Mouse (Mus musculus): ENCODE results near the gene Gpatch4.

Gpatch4 gene

GRCm38 (mm10) chr3:88030608-88031395 is 12.1 kb upstream of the Gpatch4 start:
- DNase-seq (ENCODE audit: low read depth): peak; percentile 67

DNA sequence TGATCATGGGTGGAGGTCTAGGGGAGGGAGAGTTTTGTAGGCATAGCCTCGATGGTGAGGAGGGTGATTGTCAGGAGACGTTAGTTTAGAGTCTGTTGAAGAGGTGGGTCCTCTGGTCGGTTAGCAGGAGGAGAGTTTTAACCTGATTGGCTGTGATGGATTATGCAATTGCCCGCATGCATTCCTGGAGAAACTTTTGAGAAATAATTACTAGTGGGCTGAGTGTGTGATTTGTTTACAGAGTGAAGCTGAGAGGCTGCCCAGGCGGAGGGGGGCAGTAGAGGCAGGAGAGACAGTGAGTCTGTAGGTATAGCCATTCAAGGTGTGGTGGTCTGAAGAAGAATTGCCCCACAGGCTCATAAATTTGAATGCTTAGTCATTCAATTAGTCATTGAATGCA is 9.4 kb upstream of the Gpatch4 start:
- no peak for DNase-seq (ENCODE audit: low read depth)

DNA sequence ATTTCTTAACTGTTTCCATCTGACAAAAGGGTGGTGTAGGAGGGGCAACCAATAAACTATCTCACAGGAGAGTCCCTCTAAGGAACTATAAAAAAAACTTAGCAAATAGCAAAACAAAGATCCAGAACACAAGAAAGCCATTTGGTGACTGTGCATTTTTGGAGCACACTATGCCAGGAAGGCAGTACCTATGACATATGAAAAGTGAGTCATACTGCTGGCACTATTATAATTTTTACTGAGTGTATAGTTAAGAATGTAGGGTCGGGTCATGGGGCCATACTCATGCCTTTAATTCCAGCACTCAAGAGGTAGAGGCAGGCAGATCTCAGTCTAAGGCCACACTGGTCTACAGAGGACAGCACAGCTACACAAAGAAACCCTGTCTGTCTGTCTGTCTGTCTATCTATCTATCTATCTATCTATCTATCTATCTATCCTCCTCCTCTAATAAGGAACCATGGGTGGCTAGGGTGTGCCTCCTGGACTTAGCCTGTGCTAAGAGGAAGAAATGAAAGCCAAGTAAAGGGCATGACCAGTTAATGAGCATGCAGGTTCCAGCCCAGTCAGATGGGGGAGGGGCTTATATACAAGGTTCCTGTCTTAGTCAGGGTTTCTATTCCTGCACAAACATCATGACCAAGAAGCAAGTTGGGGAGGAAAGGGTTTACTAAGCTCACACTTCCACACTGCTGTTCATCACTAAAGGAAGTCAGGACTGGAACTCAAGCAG is 7.2 kb upstream of the Gpatch4 start:
- peak; percentile 53 for DNase-seq (ENCODE audit: low read depth)

DNA sequence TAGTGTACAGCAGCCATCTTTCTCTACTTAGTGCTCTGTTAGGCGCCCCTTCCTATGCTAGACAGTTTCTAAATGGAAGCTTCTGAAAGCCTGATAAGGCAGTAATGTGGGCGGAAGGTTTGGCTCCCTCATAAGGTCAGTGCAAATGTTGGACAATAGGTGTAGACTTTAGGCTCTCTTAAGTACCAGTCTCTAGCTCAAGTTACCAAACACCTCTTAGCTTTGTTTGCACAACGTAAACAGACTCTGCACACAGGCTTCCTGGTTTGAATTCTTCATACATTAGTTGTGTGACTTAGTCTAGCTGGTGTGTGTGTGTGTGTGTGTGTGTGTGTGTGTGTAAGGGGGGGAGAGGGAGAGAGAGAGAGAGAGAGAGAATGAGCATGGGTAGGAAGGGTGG is 6.6 kb downstream of the Gpatch4 start:
- DNase-seq (ENCODE audit: low read depth): no peak

- DNase-seq (ENCODE audit: low read depth): peak; percentile 6
These were observed 14.1 kb downstream of the Gpatch4 start for GRCm38 (mm10) chr3:88057030-88057429.

- DNase-seq (ENCODE audit: low read depth): peak; percentile 91
These were observed 15.2 kb downstream of the Gpatch4 start, which contains the start of gene Naxe for GRCm38 (mm10) chr3:88057902-88058696. TSS of gene Naxe (minus strand) at chr3:88058495.

GRCm38 (mm10) chr3:88068386-88068785 is 25.5 kb downstream of the Gpatch4 start:
- DNase-seq (ENCODE audit: low read depth): peak; percentile 56

DNA sequence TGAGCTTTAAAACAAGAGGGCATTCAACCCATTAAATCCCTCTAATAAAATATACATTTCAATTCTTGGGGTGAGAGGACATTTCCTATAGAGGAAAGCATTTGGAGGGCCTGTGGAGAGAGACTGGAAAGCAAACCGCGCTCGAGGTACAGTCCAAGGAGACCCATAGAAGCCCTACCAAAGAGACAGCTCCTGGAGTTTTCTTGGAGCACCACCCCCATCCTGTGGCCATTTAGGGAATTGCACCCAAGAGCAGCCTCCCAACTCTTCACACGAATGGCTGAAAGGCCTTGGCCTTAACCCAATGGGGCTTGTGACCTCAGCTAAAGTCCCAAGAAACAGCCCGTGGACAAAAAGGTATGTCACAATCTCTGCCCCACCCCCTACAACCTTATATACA is 28.9 kb downstream of the Gpatch4 start:
- DNase-seq (ENCODE audit: low read depth): peak; percentile 81

- no peak for DNase-seq (ENCODE audit: low read depth)
These were observed 30.7 kb downstream of the Gpatch4 start for GRCm38 (mm10) chr3:88073631-88074030.

GRCm38 (mm10) chr3:88074351-88074750 is 31.4 kb downstream of the Gpatch4 start:
- DNase-seq (ENCODE audit: low read depth): no peak

DNA sequence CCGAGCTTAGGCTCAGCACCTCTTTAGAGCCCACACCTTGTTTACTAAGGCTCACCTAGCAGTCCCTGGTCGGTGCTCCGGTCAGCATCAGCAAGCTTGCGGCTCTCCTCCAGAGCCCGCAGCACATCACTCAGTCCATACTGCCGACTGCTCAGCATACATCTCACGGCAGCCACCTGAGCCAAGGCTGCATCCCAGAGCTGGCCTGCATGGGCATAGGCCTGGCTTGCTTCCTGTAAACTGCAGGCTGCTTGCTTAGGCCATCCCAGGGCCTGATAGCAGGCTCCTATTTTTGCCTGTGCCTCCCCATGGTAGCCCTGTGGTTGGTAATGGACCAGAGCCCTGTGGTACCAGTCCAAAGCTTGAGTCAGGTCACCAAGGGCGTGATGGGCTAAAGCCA is 31.9 kb downstream of the Gpatch4 start:
- DNase-seq (ENCODE audit: low read depth): no peak

DNA sequence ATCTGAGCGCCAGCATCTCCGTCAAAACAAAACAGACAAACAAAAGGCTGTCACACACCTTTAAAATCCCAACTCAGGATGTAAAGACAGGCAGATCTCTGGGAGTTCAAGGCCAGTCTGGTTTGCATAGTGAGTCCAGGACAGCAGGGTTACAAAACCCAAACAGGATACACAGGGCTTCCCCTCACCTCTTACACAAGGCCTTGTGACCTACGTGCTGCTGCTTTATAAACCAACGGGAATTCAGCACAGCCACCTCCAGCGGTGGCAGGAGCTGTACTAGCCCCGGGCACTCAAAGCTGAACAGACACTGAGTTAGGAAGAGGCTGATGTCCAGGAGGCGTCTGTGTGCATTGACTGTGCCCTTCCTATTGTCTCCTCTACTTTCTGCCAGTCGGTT is 34.5 kb downstream of the Gpatch4 start:
- peak; percentile 85 for DNase-seq (ENCODE audit: low read depth)

- DNase-seq (ENCODE audit: low read depth): no peak
These were observed 35.3 kb downstream of the Gpatch4 start, which contains the start of gene Ttc24 for GRCm38 (mm10) chr3:88078204-88078603. TSS of gene Ttc24 (minus strand) at chr3:88078304.

GRCm38 (mm10) chr3:88081345-88082223 is 38.7 kb downstream of the Gpatch4 start, which contains the start of gene Iqgap3:
TSS of gene Iqgap3 (plus strand) at chr3:88081971.
- DNase-seq (ENCODE audit: low read depth): peak; percentile 87

DNA sequence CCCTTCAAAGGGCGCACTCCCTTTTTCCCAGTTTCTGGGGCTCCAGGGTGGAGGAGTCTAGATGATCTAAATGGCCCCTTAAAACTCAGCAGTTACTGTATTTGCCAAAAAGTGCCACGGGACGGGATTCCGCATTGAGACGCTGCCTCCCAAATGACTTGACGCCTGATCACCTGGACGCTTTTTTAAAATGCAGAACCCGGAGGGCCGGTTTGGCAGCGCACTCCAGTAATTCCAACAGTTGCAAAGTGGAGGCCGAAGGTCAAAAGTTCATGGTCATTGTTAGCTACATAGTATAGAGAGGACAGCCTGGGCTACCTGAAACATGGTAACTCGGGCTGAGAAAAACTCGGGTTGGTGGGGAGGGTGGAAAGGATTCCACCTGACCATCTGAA is 39.3 kb downstream of the Gpatch4 start:
- DNase-seq (ENCODE audit: low read depth): peak; percentile 36

- DNase-seq (ENCODE audit: low read depth): peak; percentile 75
These were observed 39.8 kb downstream of the Gpatch4 start for GRCm38 (mm10) chr3:88082663-88083062.

GRCm38 (mm10) chr3:88084001-88084400 is 41.1 kb downstream of the Gpatch4 start:
- no peak for DNase-seq (ENCODE audit: low read depth)

- DNase-seq (ENCODE audit: low read depth): no peak
These were observed 42.6 kb downstream of the Gpatch4 start for GRCm38 (mm10) chr3:88085459-88085858.

GRCm38 (mm10) chr3:88087688-88088087 is 44.8 kb downstream of the Gpatch4 start:
- peak; percentile 73 for DNase-seq (ENCODE audit: low read depth)

- DNase-seq (ENCODE audit: low read depth): no peak
These were observed 47.2 kb downstream of the Gpatch4 start for GRCm38 (mm10) chr3:88090106-88090505.

- DNase-seq (ENCODE audit: low read depth): no peak
These were observed 47.7 kb downstream of the Gpatch4 start for GRCm38 (mm10) chr3:88090616-88091015.

Measured in 416B (cell line).